Mouse (Mus musculus): ENCODE measurements around the gene Hmgb1. TPM values are rescaled to one million over a fixed set of nuclear protein-coding genes. Genes with fewer than 3 reads are reported as not detected.

The Hmgb1 gene
- polyA plus RNA-seq, 1 experiment from 2014 or later, result 712 TPM

DNA sequence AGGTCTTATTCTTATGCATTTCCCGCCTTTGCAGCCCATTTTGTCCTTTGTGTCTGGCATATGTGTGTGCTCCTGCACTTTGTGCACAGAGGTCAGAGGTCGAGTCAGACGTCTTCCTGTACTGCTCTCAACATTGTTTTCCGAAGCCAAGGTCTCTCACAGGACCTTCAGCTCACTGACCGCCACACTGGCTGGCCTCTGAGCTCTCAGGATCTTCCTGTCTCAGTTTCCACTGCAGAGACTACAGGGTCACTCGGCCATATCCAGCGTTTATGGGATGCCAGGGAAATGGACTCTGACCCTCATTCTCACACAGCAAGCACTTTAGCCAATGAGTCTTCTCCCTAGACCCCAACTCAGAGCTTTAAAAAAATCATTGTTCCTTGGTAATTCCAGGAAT, 19.4 kb downstream of the Hmgb1 start:
- 62% methylated on average over 7 of the region's 7 CpGs for WGBS

DNA sequence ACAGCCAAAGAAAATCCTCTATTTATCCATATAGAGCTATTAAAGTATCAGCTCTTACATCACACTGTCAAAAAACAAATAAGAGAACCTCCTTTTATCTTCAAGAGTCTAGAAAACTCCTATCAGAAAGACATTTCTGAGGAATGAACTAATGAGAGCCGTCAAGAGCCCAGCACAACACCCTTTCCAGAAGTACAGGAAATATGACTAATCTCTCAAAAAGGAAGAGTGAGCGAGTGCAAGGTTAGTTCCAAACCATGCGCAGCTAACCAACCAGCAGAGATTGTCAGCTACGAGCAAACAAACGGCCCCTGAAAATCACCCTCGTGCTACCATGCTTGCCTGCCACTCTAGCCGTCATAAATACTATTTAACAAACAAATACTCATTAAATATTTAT, 21.4 kb downstream of the Hmgb1 start:
- ATAC-seq (ENCODE audit: low FRiP score, low TSS enrichment) (no peak), DNase-seq (ENCODE audit: low spot score) (no peak)
- no peak overlapping the region for H3K9ac ChIP-seq (ENCODE audit: low read length)
- 52% methylated on average over 7 of the region's 7 CpGs for WGBS
- H3K36me3 ChIP-seq (ENCODE audit: control insufficient read depth, insufficient read depth, low read length), result no peaks in the 10 kb centered on the region
- no peak overlapping the region for H3K27ac ChIP-seq (replicated peaks)
- TF ChIP-seq EP300 (optimal IDR thresholded peaks at IDR 0.05), result no peak
- no peak for TF ChIP-seq CTCF (IDR thresholded peaks at IDR 0.05; ENCODE audit: low read depth)
- no peaks in the 10 kb centered on the region for H3K9me3 ChIP-seq (ENCODE audit: control insufficient read depth, low read length)
- no peak overlapping the region for H3K4me2 ChIP-seq (replicated peaks; ENCODE audit: low read depth)
- no peaks in the 10 kb centered on the region for H3K27me3 ChIP-seq (ENCODE audit: control insufficient read depth, insufficient read depth, low read length)
- H3K4me1 ChIP-seq (replicated peaks; ENCODE audit: control insufficient read depth, insufficient read depth), result no peaks in the 10 kb centered on the region
- no peak overlapping the region for H3K4me3 ChIP-seq (ENCODE audit: low read depth, low read length)

More for the DNA sequence above, 19.4 kb downstream of the Hmgb1 start:
- no peak for TF ChIP-seq EP300 (optimal IDR thresholded peaks at IDR 0.05)
- TF ChIP-seq CTCF (IDR thresholded peaks at IDR 0.05; ENCODE audit: low read depth), result no peak
- ATAC-seq (ENCODE audit: low FRiP score, low TSS enrichment) (no peak), DNase-seq (ENCODE audit: low spot score) (no peak)
- no peaks in the 10 kb centered on the region for H3K36me3 ChIP-seq (ENCODE audit: control insufficient read depth, insufficient read depth, low read length)
- H3K4me2 ChIP-seq (replicated peaks; ENCODE audit: low read depth), result no peak overlapping the region
- H3K27me3 ChIP-seq (ENCODE audit: control insufficient read depth, insufficient read depth, low read length), result no peaks in the 10 kb centered on the region
- H3K9me3 ChIP-seq (ENCODE audit: control insufficient read depth, low read length), result no peaks in the 10 kb centered on the region
- no peak overlapping the region for H3K4me3 ChIP-seq (ENCODE audit: low read depth, low read length)
- H3K4me1 ChIP-seq (replicated peaks; ENCODE audit: control insufficient read depth, insufficient read depth), result no peaks in the 10 kb centered on the region
- H3K9ac ChIP-seq (ENCODE audit: low read length), result no peak overlapping the region
- no peak overlapping the region for H3K27ac ChIP-seq (replicated peaks)

DNA sequence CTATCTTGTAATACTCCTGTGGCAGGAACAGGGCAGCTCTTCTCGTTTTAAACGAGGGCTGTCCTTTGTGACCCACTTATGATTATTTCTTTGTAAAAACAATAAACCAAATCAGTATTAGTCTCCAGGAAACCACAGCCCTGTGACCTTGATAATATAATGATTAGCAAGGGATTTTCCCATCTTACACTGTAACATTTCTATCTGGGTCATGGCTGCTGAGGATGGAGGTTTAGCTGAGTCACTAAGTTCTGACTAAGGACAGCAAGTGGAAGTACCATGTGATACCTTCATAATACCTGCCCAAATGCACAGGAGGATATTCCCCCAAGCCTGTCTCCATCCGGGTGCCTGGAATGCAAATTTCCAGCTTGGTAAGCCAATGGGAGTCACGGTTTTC, 23.8 kb downstream of the Hmgb1 start:
- WGBS, result 78% methylated on average over 4 of the region's 4 CpGs
- Histone ChIP-seq H3K36me3 (ENCODE audit: control insufficient read depth, insufficient read depth, low read length) (no peaks in the 10 kb centered on the region), H3K27ac (replicated peaks) (no peak overlapping the region), H3K4me1 (replicated peaks; ENCODE audit: control insufficient read depth, insufficient read depth) (no peaks in the 10 kb centered on the region), H3K4me3 (ENCODE audit: low read depth, low read length) (no peak overlapping the region), H3K27me3 (ENCODE audit: control insufficient read depth, insufficient read depth, low read length) (no peaks in the 10 kb centered on the region), H3K9me3 (ENCODE audit: control insufficient read depth, low read length) (no peaks in the 10 kb centered on the region), H3K9ac (ENCODE audit: low read length) (no peak overlapping the region), H3K4me2 (replicated peaks; ENCODE audit: low read depth) (no peak overlapping the region)
- no peak for TF ChIP-seq EP300 (optimal IDR thresholded peaks at IDR 0.05)
- TF ChIP-seq CTCF (IDR thresholded peaks at IDR 0.05; ENCODE audit: low read depth), result no peak
- DNase-seq (ENCODE audit: low spot score) (no peak), ATAC-seq (ENCODE audit: low FRiP score, low TSS enrichment) (no peak)

DNA sequence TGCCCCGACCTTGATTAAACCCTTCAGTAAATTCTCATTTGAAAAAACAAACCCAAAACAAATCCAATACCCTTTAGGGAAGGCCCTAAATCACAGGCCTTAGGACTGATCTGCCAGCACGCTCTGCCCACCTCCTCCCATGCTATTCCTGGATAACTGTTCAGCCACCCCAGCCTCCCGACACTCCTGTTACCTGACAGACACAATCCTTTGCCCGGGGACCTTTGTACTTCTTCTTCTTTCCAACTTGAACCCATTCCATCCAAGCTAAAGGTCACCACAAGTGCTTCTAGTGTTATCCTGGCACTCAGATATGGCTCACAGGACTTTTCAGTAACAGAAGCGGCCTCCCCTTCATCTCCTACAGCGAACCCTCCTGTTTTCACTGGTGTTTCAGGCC, 25.3 kb downstream of the Hmgb1 start:
- Histone ChIP-seq H3K4me2 (replicated peaks; ENCODE audit: low read depth) (no peak overlapping the region), H3K27ac (replicated peaks) (no peak overlapping the region), H3K4me1 (replicated peaks; ENCODE audit: control insufficient read depth, insufficient read depth) (no peaks in the 10 kb centered on the region), H3K4me3 (ENCODE audit: low read depth, low read length) (no peak overlapping the region), H3K9me3 (ENCODE audit: control insufficient read depth, low read length) (no peaks in the 10 kb centered on the region), H3K9ac (ENCODE audit: low read length) (no peak overlapping the region), H3K36me3 (ENCODE audit: control insufficient read depth, insufficient read depth, low read length) (no peaks in the 10 kb centered on the region), H3K27me3 (ENCODE audit: control insufficient read depth, insufficient read depth, low read length) (no peaks in the 10 kb centered on the region)
- TF ChIP-seq CTCF (IDR thresholded peaks at IDR 0.05; ENCODE audit: low read depth) (no peak), EP300 (optimal IDR thresholded peaks at IDR 0.05) (no peak)
- no peak for DNase-seq (ENCODE audit: low spot score)
- no peak for ATAC-seq (ENCODE audit: low FRiP score, low TSS enrichment)
- WGBS, result 89% methylated on average over 6 of the region's 6 CpGs

DNA sequence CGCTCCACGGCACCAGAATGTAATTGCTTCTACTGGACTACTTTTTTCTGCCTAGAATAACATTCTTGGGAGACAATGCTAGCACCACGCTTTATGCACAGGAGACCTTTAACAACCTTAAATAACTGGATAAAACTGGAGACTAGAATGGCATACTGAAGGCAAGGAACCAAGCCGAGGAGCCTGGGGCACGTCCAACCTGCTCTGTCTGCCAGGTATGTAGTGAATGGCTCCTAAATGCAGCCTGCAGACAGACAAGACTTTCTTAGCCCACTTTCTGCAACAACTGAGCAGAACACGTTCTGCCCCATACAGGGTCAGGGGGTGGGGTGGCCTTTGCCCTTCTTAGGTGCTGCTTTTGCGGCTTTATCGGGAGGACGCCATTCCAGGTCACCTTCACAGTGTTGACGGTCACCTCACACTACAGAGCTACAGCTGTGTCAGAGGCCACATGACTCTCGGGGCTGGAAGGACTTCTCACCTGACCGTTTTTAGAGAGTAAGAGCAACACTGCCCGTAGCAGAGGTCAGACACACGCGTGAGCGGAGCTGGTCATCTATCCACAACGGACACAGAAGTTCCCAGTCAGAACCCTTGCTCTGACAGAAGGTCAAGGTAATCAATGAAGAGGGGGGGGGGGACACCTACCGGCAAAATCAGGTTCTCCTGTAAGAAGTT, 27.3 kb downstream of the Hmgb1 start:
- Histone ChIP-seq H3K9ac (ENCODE audit: low read length) (no peak overlapping the region), H3K9me3 (ENCODE audit: control insufficient read depth, low read length) (no peaks in the 10 kb centered on the region), H3K27ac (replicated peaks) (no peak overlapping the region), H3K4me2 (replicated peaks; ENCODE audit: low read depth) (no peak overlapping the region), H3K27me3 (ENCODE audit: control insufficient read depth, insufficient read depth, low read length) (no peaks in the 10 kb centered on the region), H3K4me3 (ENCODE audit: low read depth, low read length) (no peak overlapping the region), H3K36me3 (ENCODE audit: control insufficient read depth, insufficient read depth, low read length) (no peaks in the 10 kb centered on the region), H3K4me1 (replicated peaks; ENCODE audit: control insufficient read depth, insufficient read depth) (no peaks in the 10 kb centered on the region)
- TF ChIP-seq CTCF (IDR thresholded peaks at IDR 0.05; ENCODE audit: low read depth) (no peak), EP300 (optimal IDR thresholded peaks at IDR 0.05) (no peak)
- ATAC-seq (ENCODE audit: low FRiP score, low TSS enrichment) (no peak), DNase-seq (ENCODE audit: low spot score) (no peak)
- WGBS, result 88% methylated on average over 18 of the region's 18 CpGs

DNA sequence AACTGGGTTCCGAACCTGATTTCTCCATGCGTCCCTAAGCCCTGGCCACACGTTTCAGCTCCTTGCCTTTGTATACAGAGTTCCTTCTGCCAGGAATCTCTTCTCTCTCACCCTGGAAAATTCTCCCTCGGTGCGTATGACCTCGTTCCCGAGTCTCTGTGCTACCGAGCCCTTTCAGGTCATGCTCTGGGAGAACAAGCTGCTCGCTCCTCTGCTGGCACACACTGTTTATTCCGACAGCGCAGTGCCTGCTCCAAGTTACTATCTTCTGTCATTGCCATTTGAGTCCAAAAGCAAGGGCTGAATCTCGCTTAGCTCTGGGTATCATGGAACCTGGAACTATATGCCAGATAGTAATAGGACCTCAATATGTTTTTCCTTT, 31.5 kb downstream of the Hmgb1 start:
- H3K27ac ChIP-seq (replicated peaks), result 0 out of 2 replicates have a peak overlapping the region, but pooled peaks have one; percentile 31
- TF ChIP-seq CTCF (IDR thresholded peaks at IDR 0.05; ENCODE audit: low read depth), result no peak
- TF ChIP-seq EP300 (optimal IDR thresholded peaks at IDR 0.05), result no peak
- H3K9ac ChIP-seq (ENCODE audit: low read length), result no peak overlapping the region
- no peaks in the 10 kb centered on the region for H3K9me3 ChIP-seq (ENCODE audit: control insufficient read depth, low read length)
- 55% methylated on average over 12 of the region's 12 CpGs for WGBS
- H3K27me3 ChIP-seq (ENCODE audit: control insufficient read depth, insufficient read depth, low read length), result no peaks in the 10 kb centered on the region
- no peaks in the 10 kb centered on the region for H3K4me1 ChIP-seq (replicated peaks; ENCODE audit: control insufficient read depth, insufficient read depth)
- no peak overlapping the region for H3K4me3 ChIP-seq (ENCODE audit: low read depth, low read length)
- ATAC-seq (ENCODE audit: low FRiP score, low TSS enrichment), result no peak
- DNase-seq (ENCODE audit: low spot score), result no peak
- H3K36me3 ChIP-seq (ENCODE audit: control insufficient read depth, insufficient read depth, low read length), result no peaks in the 10 kb centered on the region
- H3K4me2 ChIP-seq (replicated peaks; ENCODE audit: low read depth), result 0 out of 2 replicates have a peak overlapping the region, but pooled peaks have one; percentile 0
